Mouse (Mus musculus) kidney, adult 2 months (tissue): ENCODE measurements around the gene Ube2o.

Source experiments
- CTCF ChIP-seq: fragments of 200-500 bp; conservative IDR thresholded peaks from 2 replicates; pipeline ENCODE4 v1.5.1; 2011; ENCODE audit warnings: low read depth, mild to moderate bottlenecking, control low read depth, low read length, moderate library complexity, mixed read lengths; ENCODE audit not compliant: insufficient read depth, insufficient read length
- POLR2A ChIP-seq: fragments of 200-500 bp; IDR thresholded peaks from one replicate; pipeline ENCODE4 v1.6.1; 2011; ENCODE audit warnings: low read depth, low read length, control low read depth

DNA sequence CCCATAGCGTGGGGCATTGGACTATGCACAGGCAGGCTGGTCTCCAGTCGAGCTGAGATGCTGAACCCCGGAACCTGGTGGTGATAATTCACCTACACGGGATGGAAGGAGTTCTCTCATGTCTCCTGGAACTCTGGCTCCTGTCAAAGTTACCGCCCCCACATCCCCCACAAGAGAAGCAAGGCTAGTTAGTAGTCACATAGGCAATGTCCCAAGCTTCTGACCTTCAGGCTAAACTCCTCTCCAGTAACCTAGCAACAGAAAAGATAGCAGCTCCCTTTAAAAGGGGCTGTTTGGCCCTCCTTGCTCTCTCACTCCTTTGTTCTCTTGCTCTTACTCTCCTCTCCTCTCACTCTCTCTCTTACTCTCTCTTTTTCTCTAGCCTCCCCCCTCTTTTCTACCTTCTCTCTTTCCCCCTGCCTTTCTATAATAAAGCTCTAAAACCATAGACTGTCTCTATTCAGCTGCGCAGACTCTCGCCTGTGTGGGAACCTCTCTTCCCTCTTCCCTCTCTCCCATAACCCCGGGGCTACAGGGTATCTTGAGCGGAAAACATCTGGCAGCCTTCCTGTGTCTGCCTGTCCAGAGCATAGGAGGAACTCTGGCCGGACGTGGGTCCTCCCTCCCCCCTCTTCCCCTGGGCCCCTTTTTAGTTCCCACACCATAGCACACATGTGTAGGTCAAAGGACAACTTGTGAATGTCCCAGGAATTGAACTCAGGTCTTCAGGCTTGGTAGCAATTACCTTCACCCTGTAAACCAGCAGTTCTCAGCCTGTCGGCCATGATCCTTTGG, 49.1 kb upstream of the Ube2o start:
- TF ChIP-seq POLR2A (no peak), CTCF (no peak)
